Mouse (Mus musculus) neutrophil, adult 83 days (primary cell): ENCODE results near the gene Pabpc6. TPM values are rescaled to one million over a fixed set of nuclear protein-coding genes. Genes with fewer than 3 reads are reported as not detected.

Source experiments
- total RNA-seq, 2 experiments: library from RNA; stranded (reverse); gene quantifications; one replicate each; pipeline ENCODE4 v1.2.4; 2023

Gene Pabpc6
- not detected for total RNA-seq

GRCm38 (mm10) chr17:9669283-9669905 lies at the start of gene Pabpc6:
Gene Pabpc6, minus strand, starts transcription at chr17:9669717.

Other genes starting within 250 kb of the Pabpc6 start
- not detected for gene Gm17728, start 247.7 kb downstream of the Pabpc6 start, total RNA-seq